Mouse (Mus musculus): ENCODE measurements around the gene Nfia. TPM values are rescaled to one million over a fixed set of nuclear protein-coding genes. Genes with fewer than 3 reads are reported as not detected.

Nfia gene
- polyA plus RNA-seq, 1 experiment from 2014 or later, result 9.9 TPM

GRCm38 (mm10) chr4:97771426-97771825 lies 1.1 kb upstream of the Nfia start:
- peak overlapping the region; percentile 92 for H3K27ac ChIP-seq (ENCODE audit: low read depth)
- ATAC-seq, result no peak
- DNase-seq, result no peak
- no peaks in the 10 kb centered on the region for H3K27me3 ChIP-seq (ENCODE audit: insufficient read depth, low read length)
- no peaks in the 10 kb centered on the region for H3K36me3 ChIP-seq (replicated peaks; ENCODE audit: insufficient read depth, low read length)
- peaks cover 19% of the 10 kb centered on the region; the same call in 1 of the 2 replicates for H3K4me1 ChIP-seq (ENCODE audit: insufficient read depth)
- H3K9ac ChIP-seq (replicated peaks), result peak overlapping the region; percentile 57
- peak overlapping the region; percentile 63 for H3K4me3 ChIP-seq (ENCODE audit: low read depth, low read length)
- WGBS (ENCODE audit: insufficient replicate concordance), result 14% methylated on average over 5 of the region's 5 CpGs
- TF ChIP-seq CTCF (IDR thresholded peaks at IDR 0.05; ENCODE audit: low read depth), result no peak
- TF ChIP-seq EP300 (IDR thresholded peaks at IDR 0.05; ENCODE audit: low read depth), result no peak
- peak overlapping the region; percentile 87 for H3K4me2 ChIP-seq (ENCODE audit: low read depth, low read length)
- H3K9me3 ChIP-seq (ENCODE audit: low read length), result no peaks in the 10 kb centered on the region

DNA sequence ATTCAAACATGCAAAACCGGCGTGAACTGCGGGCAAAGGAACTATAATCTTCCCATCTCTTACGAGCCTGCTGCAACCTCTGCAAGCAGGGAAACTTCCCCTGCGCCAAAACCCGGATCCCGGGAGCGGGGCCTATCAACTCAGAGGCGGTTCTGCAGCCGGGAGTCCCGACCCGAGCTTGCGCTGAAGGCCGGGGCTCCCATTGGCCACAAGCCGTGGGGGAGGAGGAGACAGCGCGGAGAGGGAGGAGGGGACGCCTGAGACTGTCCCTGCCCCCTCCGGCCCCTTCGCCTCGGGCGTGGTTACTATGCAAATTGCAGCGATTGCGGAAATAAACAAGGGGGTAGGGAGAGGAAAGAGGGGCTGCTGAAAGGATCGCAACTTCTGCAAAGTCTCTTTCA lies 450 bp upstream of the Nfia start:
- under 1% methylated on average over 25 of the region's 25 CpGs for WGBS (ENCODE audit: insufficient replicate concordance)
- H3K9ac ChIP-seq (replicated peaks), result peak overlapping the region; percentile 57

DNA sequence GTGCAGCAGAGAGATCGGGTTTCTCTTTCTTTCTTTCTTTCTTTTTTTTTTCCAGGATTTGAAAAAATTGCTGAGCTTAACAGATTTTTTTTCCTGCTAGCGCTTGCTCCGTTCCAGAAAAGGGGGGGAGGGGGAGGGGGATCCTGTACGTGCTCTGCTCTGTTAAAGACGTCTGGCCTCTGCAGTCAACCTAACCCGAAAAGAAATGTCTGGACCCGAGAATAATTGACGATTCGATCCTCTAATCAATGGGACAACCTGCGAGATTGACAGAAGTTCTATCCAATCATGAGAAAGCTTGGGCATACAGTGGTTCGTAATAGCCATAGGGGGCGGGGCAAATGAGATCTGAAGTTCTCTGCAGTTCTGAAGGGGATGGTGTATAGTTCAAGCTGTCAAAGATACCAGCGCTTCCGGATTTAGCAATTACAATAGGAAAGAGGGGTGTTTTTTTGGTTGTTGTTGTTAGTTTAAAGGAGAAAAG lies 618 bp downstream of the Nfia start:
- DNase-seq (peak; percentile 86), ATAC-seq (peak; percentile 51)
- Histone ChIP-seq H3K36me3 (replicated peaks; ENCODE audit: insufficient read depth, low read length) (no peaks in the 10 kb centered on the region), H3K27ac (ENCODE audit: low read depth) (peak overlapping the region; percentile 92), H3K9me3 (ENCODE audit: low read length) (no peaks in the 10 kb centered on the region), H3K4me3 (ENCODE audit: low read depth, low read length) (peak overlapping the region; percentile 63), H3K4me1 (ENCODE audit: insufficient read depth) (peaks cover 19% of the 10 kb centered on the region; the same call in 1 of the 2 replicates), H3K4me2 (ENCODE audit: low read depth, low read length) (peak overlapping the region; percentile 87), H3K27me3 (ENCODE audit: insufficient read depth, low read length) (no peaks in the 10 kb centered on the region), H3K9ac (replicated peaks) (peak overlapping the region; percentile 57)
- WGBS (ENCODE audit: insufficient replicate concordance), result 0% methylated on average over 14 of the region's 14 CpGs
- no peak for TF ChIP-seq CTCF (IDR thresholded peaks at IDR 0.05; ENCODE audit: low read depth)
- peak; percentile 56; the same call in 1 of the 2 replicates for TF ChIP-seq EP300 (IDR thresholded peaks at IDR 0.05; ENCODE audit: low read depth)

More for the DNA sequence above, 450 bp upstream of the Nfia start:
- Histone ChIP-seq H3K9me3 (ENCODE audit: low read length) (no peaks in the 10 kb centered on the region), H3K27ac (ENCODE audit: low read depth) (peak overlapping the region; percentile 92), H3K4me2 (ENCODE audit: low read depth, low read length) (peak overlapping the region; percentile 87), H3K4me3 (ENCODE audit: low read depth, low read length) (peak overlapping the region; percentile 63), H3K36me3 (replicated peaks; ENCODE audit: insufficient read depth, low read length) (no peaks in the 10 kb centered on the region), H3K27me3 (ENCODE audit: insufficient read depth, low read length) (no peaks in the 10 kb centered on the region), H3K4me1 (ENCODE audit: insufficient read depth) (peaks cover 19% of the 10 kb centered on the region; the same call in 1 of the 2 replicates)
- no peak for TF ChIP-seq CTCF (IDR thresholded peaks at IDR 0.05; ENCODE audit: low read depth)
- 0 out of 2 replicates have a peak, but pooled peaks have one; percentile 17 for TF ChIP-seq EP300 (IDR thresholded peaks at IDR 0.05; ENCODE audit: low read depth)
- peak; percentile 97 for ATAC-seq
- DNase-seq, result peak; percentile 96

DNA sequence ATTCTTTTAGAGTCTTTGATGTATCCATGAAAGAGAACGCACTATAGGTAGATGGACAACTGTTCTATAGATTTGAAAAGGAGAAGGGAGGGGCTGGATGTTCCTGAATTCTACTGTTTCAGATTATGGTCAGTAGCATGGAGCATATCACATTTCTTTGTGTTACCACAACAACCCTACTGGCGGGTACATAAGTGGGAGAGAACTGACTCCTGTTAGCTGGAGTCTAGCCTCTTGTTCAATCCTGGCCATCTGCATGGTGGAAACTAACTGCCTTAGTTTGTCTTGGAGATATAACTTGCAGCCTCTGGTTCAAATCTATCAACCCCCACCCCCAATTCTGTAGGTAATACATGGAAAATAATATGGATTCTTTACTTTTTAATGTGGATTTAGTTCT lies 1.3 kb downstream of the Nfia start:
- WGBS (ENCODE audit: insufficient replicate concordance), result 71% methylated on average over 2 of the region's 2 CpGs

DNA sequence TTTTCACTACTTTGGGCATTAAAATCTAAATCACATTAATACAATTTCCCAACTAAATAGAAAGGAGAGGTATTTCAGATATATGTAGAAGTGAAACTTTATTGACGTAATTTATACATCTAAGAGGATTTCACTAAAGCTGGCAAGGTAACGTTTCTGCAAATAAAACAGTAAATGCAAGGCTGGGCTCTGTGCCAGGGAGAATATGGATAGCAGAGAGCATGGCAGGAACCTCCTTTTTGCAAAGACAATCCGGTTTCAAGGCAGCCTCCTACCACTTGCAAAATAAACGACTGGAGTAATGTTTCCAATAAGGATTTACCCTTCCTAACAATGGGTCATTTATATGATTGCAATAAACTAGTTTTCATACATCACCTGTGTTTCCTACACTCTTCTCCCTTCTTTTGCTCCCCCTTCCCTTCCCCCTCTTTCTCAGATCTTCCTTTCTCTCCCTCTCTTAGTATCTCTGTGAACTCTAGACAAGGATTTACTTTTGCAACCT lies 2.0 kb downstream of the Nfia start:
- DNase-seq, result no peak
- ATAC-seq, result no peak
- no peak for TF ChIP-seq EP300 (IDR thresholded peaks at IDR 0.05; ENCODE audit: low read depth)
- TF ChIP-seq CTCF (IDR thresholded peaks at IDR 0.05; ENCODE audit: low read depth), result no peak
- Histone ChIP-seq H3K4me1 (ENCODE audit: insufficient read depth) (peaks cover 19% of the 10 kb centered on the region; the same call in 1 of the 2 replicates), H3K4me3 (ENCODE audit: low read depth, low read length) (peak overlapping the region; percentile 89; the same call in 1 of the 2 replicates), H3K9ac (replicated peaks) (peak overlapping the region; percentile 91), H3K27me3 (ENCODE audit: insufficient read depth, low read length) (no peaks in the 10 kb centered on the region), H3K4me2 (ENCODE audit: low read depth, low read length) (peak overlapping the region; percentile 83), H3K9me3 (ENCODE audit: low read length) (no peaks in the 10 kb centered on the region), H3K36me3 (replicated peaks; ENCODE audit: insufficient read depth, low read length) (no peaks in the 10 kb centered on the region), H3K27ac (ENCODE audit: low read depth) (peak overlapping the region; percentile 65)
- 25% methylated on average over 4 of the region's 4 CpGs for WGBS (ENCODE audit: insufficient replicate concordance)

More for the DNA sequence above, 1.3 kb downstream of the Nfia start:
- Histone ChIP-seq H3K9me3 (ENCODE audit: low read length) (no peaks in the 10 kb centered on the region), H3K27ac (ENCODE audit: low read depth) (peak overlapping the region; percentile 30; the same call in 1 of the 2 replicates), H3K9ac (replicated peaks) (peak overlapping the region; percentile 8; the same call in 1 of the 2 replicates), H3K36me3 (replicated peaks; ENCODE audit: insufficient read depth, low read length) (no peaks in the 10 kb centered on the region), H3K4me1 (ENCODE audit: insufficient read depth) (peaks cover 19% of the 10 kb centered on the region; the same call in 1 of the 2 replicates), H3K4me3 (ENCODE audit: low read depth, low read length) (peak overlapping the region; percentile 63), H3K4me2 (ENCODE audit: low read depth, low read length) (peak overlapping the region; percentile 87), H3K27me3 (ENCODE audit: insufficient read depth, low read length) (no peaks in the 10 kb centered on the region)
- TF ChIP-seq CTCF (IDR thresholded peaks at IDR 0.05; ENCODE audit: low read depth) (no peak), EP300 (IDR thresholded peaks at IDR 0.05; ENCODE audit: low read depth) (no peak)
- ATAC-seq, result no peak
- DNase-seq, result no peak

DNA sequence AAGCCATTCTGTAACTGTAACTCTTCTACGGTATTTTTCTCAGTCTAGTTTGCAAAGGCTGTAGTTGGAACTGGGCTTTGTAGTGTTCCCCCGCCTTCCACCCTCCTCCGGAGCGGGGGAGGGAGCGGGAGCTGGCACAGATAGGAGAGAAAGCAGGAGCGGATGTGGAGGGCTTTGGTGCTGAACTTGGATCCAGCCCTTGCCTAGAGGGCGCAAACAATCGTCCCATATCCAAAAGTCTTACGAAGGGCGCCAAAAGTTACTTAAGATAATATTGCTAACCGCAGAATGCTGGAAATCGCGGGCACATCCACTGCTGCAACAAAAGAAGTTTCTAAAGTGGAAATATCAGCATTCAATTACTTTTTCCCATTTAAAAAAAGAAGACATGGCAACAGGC lies 2.5 kb downstream of the Nfia start:
- Histone ChIP-seq H3K9me3 (ENCODE audit: low read length) (no peaks in the 10 kb centered on the region), H3K4me1 (ENCODE audit: insufficient read depth) (peaks cover 20% of the 10 kb centered on the region; the same call in 1 of the 2 replicates), H3K4me2 (ENCODE audit: low read depth, low read length) (peak overlapping the region; percentile 83), H3K4me3 (ENCODE audit: low read depth, low read length) (peak overlapping the region; percentile 89), H3K27me3 (ENCODE audit: insufficient read depth, low read length) (no peaks in the 10 kb centered on the region), H3K27ac (ENCODE audit: low read depth) (peak overlapping the region; percentile 65), H3K9ac (replicated peaks) (peak overlapping the region; percentile 91), H3K36me3 (replicated peaks; ENCODE audit: insufficient read depth, low read length) (no peaks in the 10 kb centered on the region)
- under 1% methylated on average over 13 of the region's 13 CpGs for WGBS (ENCODE audit: insufficient replicate concordance)
- peak; percentile 26; the same call in 1 of the 2 replicates for TF ChIP-seq CTCF (IDR thresholded peaks at IDR 0.05; ENCODE audit: low read depth)
- TF ChIP-seq EP300 (IDR thresholded peaks at IDR 0.05; ENCODE audit: low read depth), result no peak
- DNase-seq (peak; percentile 61), ATAC-seq (no peak)
